Mouse (Mus musculus) embryonic facial prominence, embryonic 14.5 days (tissue): ENCODE measurements around the gene Cdh4. TPM values are rescaled to one million over a fixed set of nuclear protein-coding genes. Genes with fewer than 3 reads are reported as not detected.

Experiments used
- ATAC-seq: fragments of 200-750 bp; cut with Nextera tagmentation; 2 replicates; pipeline ENCODE4 v1.8.0; 2017; ENCODE audit warnings: low read depth, moderate number of reproducible peaks, moderate TSS enrichment
- DNase-seq: peaks from one replicate; pipeline ENCODE4 v3.0.0-alpha.2; 2015; ENCODE audit warnings: low spot score
- H3K27ac ChIP-seq: fragments of 300-500 bp; sonication (generic); replicated peaks from 2 replicates; pipeline ENCODE4 v1.5.1; 2014; ENCODE audit warnings: low read depth, mild to moderate bottlenecking, low read length, moderate library complexity
- H3K27me3 ChIP-seq: fragments of 300-500 bp; sonication (generic); replicated peaks from 2 replicates; pipeline ENCODE4 v1.6.1; 2014; ENCODE audit warnings: low read length; ENCODE audit not compliant: control insufficient read depth, insufficient read depth
- H3K36me3 ChIP-seq: fragments of 300-500 bp; sonication (generic); 2 replicates; pipeline ENCODE4 v1.6.1; 2014; ENCODE audit warnings: low read length, mixed read lengths; ENCODE audit not compliant: control insufficient read depth, insufficient read depth
- H3K4me1 ChIP-seq: fragments of 300-500 bp; sonication (generic); 2 replicates; pipeline ENCODE4 v1.6.1; 2014; ENCODE audit warnings: antibody characterized with exemption, low read length; ENCODE audit not compliant: control insufficient read depth, insufficient read depth
- H3K4me2 ChIP-seq: fragments of 300-500 bp; sonication (generic); 2 replicates; pipeline ENCODE4 v1.6.1; 2014; ENCODE audit warnings: low read depth, mild to moderate bottlenecking, low read length, moderate library complexity, mixed read lengths
- H3K4me3 ChIP-seq: fragments of 300-500 bp; sonication (generic); 2 replicates; pipeline ENCODE4 v1.5.1; 2014; ENCODE audit warnings: low read depth, mild to moderate bottlenecking, low read length
- H3K9ac ChIP-seq: fragments of 300-500 bp; sonication (generic); 2 replicates; pipeline ENCODE4 v1.6.1; 2014; ENCODE audit warnings: low read depth, mild to moderate bottlenecking, low read length, moderate library complexity, mixed read lengths
- H3K9me3 ChIP-seq: fragments of 300-500 bp; sonication (generic); 2 replicates; pipeline ENCODE4 v1.6.1; 2016; ENCODE audit warnings: low read length; ENCODE audit not compliant: control insufficient read depth
- WGBS: fragments of 180-500 bp; shearing (Covaris S2); extraction: QIAGEN DNeasy Blood & Tissue Kit; methylation state at CpG from one replicate; pipeline ENCODE4 v1.1.7; 2014; 5-methylcytosine and 5-hydroxymethylcytosine counted together
- polyA plus RNA-seq: library from polyadenylated mRNA; unstranded; fragments of >200 nt; fragmentation: Nextera tagmentation; extraction: Ambion mirVana; gene quantifications from 2 replicates; pipeline ENCODE4 v1.2.1, GENCODE M21; 2014

Gene Cdh4
- polyA plus RNA-seq, 1 experiment from 2014 or later = 9.2 TPM

DNA sequence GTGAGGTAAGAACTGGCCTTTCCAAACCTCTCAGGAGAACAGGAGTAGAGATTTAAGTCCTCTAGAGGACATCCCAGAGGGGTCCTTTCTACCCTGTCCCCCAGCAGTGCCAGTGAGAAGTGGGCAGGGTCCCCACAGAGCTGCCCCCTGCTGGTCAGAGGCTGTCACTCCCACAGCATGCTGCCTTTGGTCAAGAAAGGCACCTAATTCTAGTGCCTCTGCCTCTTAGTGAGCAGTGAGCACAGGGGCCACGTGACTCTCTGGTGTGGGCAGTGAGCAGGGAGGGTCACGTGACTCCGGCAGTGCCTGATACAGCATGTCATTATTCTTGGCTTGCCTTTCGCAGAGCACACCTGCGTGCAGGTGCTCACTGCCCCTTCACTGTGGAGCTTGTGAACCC lies 431.1 kb downstream of the Cdh4 start:
- Histone ChIP-seq H3K4me2 (no peak overlapping the region), H3K9ac (no peak overlapping the region), H3K27me3 (0 out of 2 replicates have a peak, but pooled peaks cover 7% of the 10 kb centered on the region), H3K4me3 (no peak overlapping the region), H3K27ac (no peak overlapping the region), H3K36me3 (no peaks in the 10 kb centered on the region), H3K4me1 (no peaks in the 10 kb centered on the region), H3K9me3 (no peaks in the 10 kb centered on the region)
- ATAC-seq = no peak
- DNase-seq = peak; percentile 22
- WGBS = 47% methylated on average over 5 of the region's 5 CpGs

DNA sequence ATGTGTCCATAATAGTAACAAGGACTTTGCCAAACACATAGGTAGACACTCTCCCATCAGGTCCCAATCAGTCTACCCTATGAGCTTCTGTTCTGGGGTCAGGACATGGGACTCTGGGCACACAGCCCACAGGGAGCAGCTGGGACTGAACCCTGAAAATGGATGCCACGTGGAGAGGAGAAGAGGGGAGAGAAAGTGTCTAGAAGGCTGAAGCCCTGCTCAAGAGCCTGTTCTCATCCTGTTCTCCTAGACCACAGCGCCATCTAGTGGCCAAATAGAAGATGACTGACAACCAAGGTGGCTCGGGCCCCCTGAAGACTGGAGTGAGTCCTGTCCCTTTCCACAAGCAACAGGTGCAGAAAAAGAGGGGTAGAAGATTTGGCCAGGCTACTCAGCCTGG lies 432.9 kb downstream of the Cdh4 start:
- no peak overlapping the region for H3K4me2 ChIP-seq
- 0% methylated on average over 3 of the region's 3 CpGs for WGBS
- no peaks in the 10 kb centered on the region for H3K4me1 ChIP-seq
- DNase-seq (peak; percentile 81), ATAC-seq (peak; percentile 32)
- H3K9ac ChIP-seq = no peak overlapping the region
- no peak overlapping the region for H3K27ac ChIP-seq
- H3K9me3 ChIP-seq = no peaks in the 10 kb centered on the region
- 0 out of 2 replicates have a peak, but pooled peaks cover 5% of the 10 kb centered on the region for H3K27me3 ChIP-seq
- H3K36me3 ChIP-seq = no peaks in the 10 kb centered on the region
- no peak overlapping the region for H3K4me3 ChIP-seq

GRCm38 (mm10) chr2:179877551-179878215 lies 435.5 kb downstream of the Cdh4 start:
- H3K4me1 ChIP-seq = no peaks in the 10 kb centered on the region
- no peaks in the 10 kb centered on the region for H3K36me3 ChIP-seq
- no peak overlapping the region for H3K4me2 ChIP-seq
- H3K27me3 ChIP-seq = no peaks in the 10 kb centered on the region
- DNase-seq = no peak
- ATAC-seq = no peak
- no peak overlapping the region for H3K4me3 ChIP-seq
- H3K9me3 ChIP-seq = no peaks in the 10 kb centered on the region
- no peak overlapping the region for H3K9ac ChIP-seq
- WGBS = 61% methylated on average over 9 of the region's 9 CpGs
- H3K27ac ChIP-seq = no peak overlapping the region

DNA sequence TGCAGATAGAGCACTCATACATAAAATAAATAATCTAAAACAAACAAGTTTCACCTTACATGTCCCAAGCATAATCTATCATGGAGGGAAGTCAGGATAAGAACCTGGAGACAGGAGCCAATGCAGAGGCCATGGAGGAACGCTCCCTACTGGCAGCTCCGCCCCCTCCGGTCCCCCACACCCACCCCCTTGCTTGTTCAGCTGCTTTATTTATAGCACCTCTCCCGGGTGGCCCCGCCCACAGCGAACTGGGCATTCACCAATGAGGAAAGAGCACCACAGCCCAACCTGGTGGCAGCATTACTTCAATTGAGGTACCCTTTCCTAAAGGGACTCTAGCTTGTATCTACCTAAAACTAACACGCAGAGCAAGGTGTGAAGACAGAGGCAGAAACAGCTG lies 442.3 kb downstream of the Cdh4 start:
- Histone ChIP-seq H3K27me3 (no peaks in the 10 kb centered on the region), H3K4me2 (no peak overlapping the region), H3K9me3 (no peaks in the 10 kb centered on the region), H3K36me3 (no peaks in the 10 kb centered on the region), H3K27ac (no peak overlapping the region), H3K4me1 (no peaks in the 10 kb centered on the region), H3K9ac (no peak overlapping the region), H3K4me3 (no peak overlapping the region)
- 52% methylated on average over 7 of the region's 7 CpGs for WGBS
- ATAC-seq (no peak), DNase-seq (no peak)

- no peaks in the 10 kb centered on the region for H3K4me1 ChIP-seq
- no peak overlapping the region for H3K4me3 ChIP-seq
- WGBS = 57% methylated on average over 3 of the region's 3 CpGs
- H3K36me3 ChIP-seq = no peaks in the 10 kb centered on the region
- H3K9ac ChIP-seq = no peak overlapping the region
- H3K27me3 ChIP-seq = no peaks in the 10 kb centered on the region
- H3K4me2 ChIP-seq = no peak overlapping the region
- DNase-seq (no peak), ATAC-seq (no peak)
- no peak overlapping the region for H3K27ac ChIP-seq
- H3K9me3 ChIP-seq = no peaks in the 10 kb centered on the region
Measured at GRCm38 (mm10) chr2:179891048-179891447, 448.8 kb downstream of the Cdh4 start.

DNA sequence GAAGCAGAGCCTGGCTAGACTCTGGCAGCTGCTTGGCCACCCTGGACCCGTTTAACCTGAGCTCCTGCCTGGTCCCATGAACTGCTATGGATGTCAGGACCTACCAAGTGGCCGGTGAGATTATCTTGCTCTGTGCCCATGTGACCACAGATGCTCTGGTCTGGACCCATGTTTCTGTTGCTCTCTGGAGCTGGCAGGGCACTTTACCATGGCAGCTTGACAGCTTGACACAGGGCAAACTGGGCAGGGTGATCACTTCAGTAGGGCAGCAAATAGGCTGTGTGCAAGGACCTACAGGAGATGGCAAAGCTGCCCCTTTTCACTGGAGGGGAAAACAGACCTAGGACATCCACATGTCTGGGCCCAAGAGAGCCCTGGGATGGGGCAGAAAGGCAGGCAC lies 454.7 kb downstream of the Cdh4 start:
- Histone ChIP-seq H3K36me3 (no peaks in the 10 kb centered on the region), H3K27me3 (no peaks in the 10 kb centered on the region), H3K4me1 (no peaks in the 10 kb centered on the region), H3K4me2 (no peak overlapping the region), H3K9ac (no peak overlapping the region), H3K4me3 (no peak overlapping the region), H3K27ac (no peak overlapping the region), H3K9me3 (no peaks in the 10 kb centered on the region)
- ATAC-seq (no peak), DNase-seq (no peak)
- whole genome bisulfite sequencing = 74% methylated on average over 2 of the region's 2 CpGs

GRCm38 (mm10) chr2:179912911-179913310 lies 470.7 kb downstream of the Cdh4 start:
- no peak overlapping the region for H3K27ac ChIP-seq
- H3K36me3 ChIP-seq = peaks cover 47% of the 10 kb centered on the region
- H3K27me3 ChIP-seq = no peaks in the 10 kb centered on the region
- DNase-seq = no peak
- no peak overlapping the region for H3K9ac ChIP-seq
- no peak overlapping the region for H3K4me3 ChIP-seq
- ATAC-seq = no peak
- H3K4me2 ChIP-seq = no peak overlapping the region
- no peaks in the 10 kb centered on the region for H3K9me3 ChIP-seq
- 81% methylated on average over 12 of the region's 12 CpGs for WGBS
- no peaks in the 10 kb centered on the region for H3K4me1 ChIP-seq

GRCm38 (mm10) chr2:179913349-179913748 lies 471.1 kb downstream of the Cdh4 start:
- Histone ChIP-seq H3K9ac (no peak overlapping the region), H3K9me3 (no peaks in the 10 kb centered on the region), H3K4me3 (no peak overlapping the region), H3K4me2 (no peak overlapping the region), H3K27me3 (no peaks in the 10 kb centered on the region), H3K27ac (no peak overlapping the region), H3K4me1 (no peaks in the 10 kb centered on the region), H3K36me3 (peaks cover 47% of the 10 kb centered on the region)
- 82% methylated on average over 15 of the region's 15 CpGs for WGBS
- ATAC-seq (no peak), DNase-seq (no peak)

- peaks cover 55% of the 10 kb centered on the region for H3K36me3 ChIP-seq
- no peaks in the 10 kb centered on the region for H3K27me3 ChIP-seq
- DNase-seq (no peak), ATAC-seq (no peak)
- no peaks in the 10 kb centered on the region for H3K9me3 ChIP-seq
- H3K27ac ChIP-seq = no peak overlapping the region
- H3K4me1 ChIP-seq = no peaks in the 10 kb centered on the region
- no peak overlapping the region for H3K4me2 ChIP-seq
- no peak overlapping the region for H3K9ac ChIP-seq
- no peak overlapping the region for H3K4me3 ChIP-seq
- 79% methylated on average over 2 of the region's 2 CpGs for WGBS
Measured at GRCm38 (mm10) chr2:179914246-179914645, 472.0 kb downstream of the Cdh4 start.
